Mouse (Mus musculus) heart, embryonic 11.5 days (tissue): ENCODE data around the gene Zranb3. TPM values are rescaled to one million over a fixed set of nuclear protein-coding genes. Genes with fewer than 3 reads are reported as not detected.

Source experiments
- ATAC-seq: fragments of 200-750 bp; cut with Nextera tagmentation; replicated peaks from 2 replicates; pipeline ENCODE4 v1.8.0; 2017; ENCODE audit warnings: moderate library complexity; ENCODE audit not compliant: insufficient number of reproducible peaks, low FRiP score, low TSS enrichment
- H3K27ac ChIP-seq: fragments of 300-500 bp; sonication (generic); 2 replicates; pipeline ENCODE4 v1.5.1; 2014; ENCODE audit warnings: mild to moderate bottlenecking, low read depth, low read length
- H3K27me3 ChIP-seq: fragments of 300-500 bp; sonication (generic); 2 replicates; pipeline ENCODE4 v1.6.1; 2014; ENCODE audit warnings: mild to moderate bottlenecking, low read length, mixed read lengths; ENCODE audit not compliant: control insufficient read depth, insufficient read depth
- H3K36me3 ChIP-seq: fragments of 300-500 bp; sonication (generic); 2 replicates; pipeline ENCODE4 v1.6.1; 2014; ENCODE audit warnings: mild to moderate bottlenecking, low read length, moderate library complexity, mixed read lengths; ENCODE audit not compliant: control insufficient read depth, insufficient read depth
- H3K4me1 ChIP-seq: fragments of 300-500 bp; sonication (generic); 2 replicates; pipeline ENCODE4 v1.6.1; 2014; ENCODE audit warnings: low read length; ENCODE audit not compliant: control insufficient read depth, insufficient read depth
- H3K4me2 ChIP-seq: fragments of 300-500 bp; sonication (generic); 2 replicates; pipeline ENCODE4 v1.6.1; 2014; ENCODE audit warnings: mild to moderate bottlenecking, moderate library complexity
- H3K4me3 ChIP-seq: fragments of 300-500 bp; sonication (generic); 2 replicates; pipeline ENCODE4 v1.5.1; 2014; ENCODE audit warnings: low read depth, low read length
- H3K9ac ChIP-seq: fragments of 300-500 bp; sonication (generic); 2 replicates; pipeline ENCODE4 v1.6.1; 2014; ENCODE audit warnings: mild to moderate bottlenecking, low read depth, low read length, moderate library complexity
- H3K9me3 ChIP-seq: fragments of 300-500 bp; sonication (generic); replicated peaks from 2 replicates; pipeline ENCODE4 v1.6.1; 2016; ENCODE audit warnings: low read length; ENCODE audit not compliant: control insufficient read depth
- WGBS: fragments of 180-500 bp; shearing (Covaris S2); extraction: QIAGEN DNeasy Blood & Tissue Kit; methylation state at CpG from one replicate; pipeline ENCODE4 v1.1.7; 2014; ENCODE audit not compliant: insufficient replicate concordance; 5-methylcytosine and 5-hydroxymethylcytosine counted together
- polyA plus RNA-seq: library from polyadenylated mRNA; unstranded; fragments of >200 nt; fragmentation: Nextera tagmentation; extraction: Ambion mirVana; gene quantifications from 2 replicates; pipeline ENCODE4 v1.2.1, GENCODE M21; 2014

The Zranb3 gene
- polyA plus RNA-seq, 1 experiment from 2014 or later = 8.2 TPM

DNA sequence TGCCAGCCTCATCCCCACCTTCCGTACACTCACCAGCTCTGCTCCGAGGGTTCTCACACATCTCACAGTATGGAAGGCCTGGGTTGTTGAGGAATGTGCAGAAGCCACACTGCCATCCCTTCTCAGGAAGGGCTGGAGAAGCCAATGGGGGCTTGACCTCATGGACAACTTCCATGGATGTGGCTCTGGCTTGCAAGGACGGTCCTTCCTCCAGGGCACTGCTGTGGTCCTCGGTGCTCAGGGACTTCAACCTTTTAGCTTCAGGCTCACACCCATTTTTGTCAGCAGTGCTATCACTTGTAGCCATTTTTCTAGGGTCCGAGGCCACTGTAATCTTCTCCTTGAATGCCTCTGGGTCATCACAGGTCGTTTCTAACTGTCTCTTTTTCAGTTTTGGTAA lies 126.7 kb downstream of the Zranb3 start:
- no peak overlapping the region for H3K27ac ChIP-seq
- 0 out of 2 replicates have a peak, but pooled peaks cover 3% of the 10 kb centered on the region for H3K36me3 ChIP-seq
- WGBS = 80% methylated on average over 6 of the region's 6 CpGs
- no peak overlapping the region for H3K9ac ChIP-seq
- H3K4me3 ChIP-seq = no peak overlapping the region
- no peaks in the 10 kb centered on the region for H3K9me3 ChIP-seq
- H3K27me3 ChIP-seq = no peaks in the 10 kb centered on the region
- H3K4me1 ChIP-seq = no peaks in the 10 kb centered on the region
- no peak overlapping the region for H3K4me2 ChIP-seq
- ATAC-seq = no peak

DNA sequence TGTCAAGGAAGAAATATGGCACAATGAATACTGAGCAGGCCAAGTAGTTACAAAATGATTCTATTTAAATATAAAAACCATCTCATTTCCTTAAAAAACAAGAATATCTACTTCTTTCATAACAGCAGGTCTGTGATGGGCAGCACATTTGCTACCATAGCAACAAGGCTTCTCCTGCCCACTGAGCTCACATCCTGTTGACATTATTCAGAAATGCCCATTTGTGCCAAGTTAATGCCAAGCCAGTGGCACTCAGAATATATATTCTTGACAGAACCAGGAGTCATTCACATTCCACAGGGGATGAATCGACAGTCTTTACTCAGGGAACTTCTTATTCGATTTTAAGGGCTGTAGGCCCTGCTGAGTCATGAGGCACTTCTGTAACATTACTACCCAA lies 127.2 kb downstream of the Zranb3 start:
- no peak overlapping the region for H3K4me2 ChIP-seq
- H3K4me3 ChIP-seq = no peak overlapping the region
- H3K27ac ChIP-seq = no peak overlapping the region
- H3K9ac ChIP-seq = no peak overlapping the region
- no peak for ATAC-seq
- 80% methylated on average over 2 of the region's 2 CpGs for WGBS
- no peaks in the 10 kb centered on the region for H3K9me3 ChIP-seq
- 0 out of 2 replicates have a peak, but pooled peaks cover 3% of the 10 kb centered on the region for H3K36me3 ChIP-seq
- no peaks in the 10 kb centered on the region for H3K4me1 ChIP-seq
- H3K27me3 ChIP-seq = no peaks in the 10 kb centered on the region

DNA sequence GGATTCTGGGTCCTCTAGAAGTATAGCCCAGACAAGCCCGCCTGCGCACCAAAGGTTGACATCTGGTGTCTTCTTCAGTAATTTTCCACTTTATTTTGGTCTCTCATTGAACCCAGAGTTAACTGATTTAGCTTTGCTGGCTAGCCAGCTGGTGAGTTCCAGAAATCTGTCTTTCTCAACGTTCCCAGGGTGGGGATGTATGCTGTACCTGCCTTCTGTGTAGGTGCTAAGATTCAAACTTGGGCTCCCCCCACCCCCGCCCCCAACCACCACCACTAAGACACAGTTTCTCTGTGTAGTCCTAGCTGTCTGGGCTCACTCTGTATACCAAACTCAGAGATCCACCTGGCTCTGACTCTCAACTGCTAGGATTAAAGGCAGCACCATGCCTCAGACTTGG lies 128.8 kb downstream of the Zranb3 start:
- no peaks in the 10 kb centered on the region for H3K9me3 ChIP-seq
- H3K4me3 ChIP-seq = no peak overlapping the region
- H3K36me3 ChIP-seq = 0 out of 2 replicates have a peak, but pooled peaks cover 3% of the 10 kb centered on the region
- ATAC-seq = no peak
- WGBS = 89% methylated on average over 4 of the region's 4 CpGs
- no peak overlapping the region for H3K9ac ChIP-seq
- H3K27ac ChIP-seq = no peak overlapping the region
- no peaks in the 10 kb centered on the region for H3K4me1 ChIP-seq
- no peaks in the 10 kb centered on the region for H3K27me3 ChIP-seq
- H3K4me2 ChIP-seq = no peak overlapping the region

DNA sequence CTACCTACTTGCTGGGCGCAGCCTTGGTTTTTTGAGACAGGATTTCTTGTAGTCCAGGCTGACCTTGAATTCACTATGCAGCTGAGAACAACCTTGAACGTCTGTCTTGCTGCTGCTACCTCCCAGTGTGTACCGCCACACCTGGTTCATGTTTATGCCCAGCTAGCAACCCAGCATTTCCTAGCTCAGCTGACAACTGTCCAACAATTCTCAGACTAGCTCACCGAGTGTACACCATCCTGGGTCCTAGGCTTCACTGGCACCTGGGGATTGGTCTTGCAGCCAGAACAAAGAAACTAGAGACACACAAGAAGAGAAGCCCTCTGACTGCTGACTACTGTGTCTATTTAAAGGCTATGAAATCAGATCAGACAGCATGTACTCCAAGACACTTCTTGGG lies 132.0 kb downstream of the Zranb3 start:
- WGBS = 80% methylated on average over 4 of the region's 4 CpGs
- Histone ChIP-seq H3K4me3 (no peak overlapping the region), H3K27me3 (no peaks in the 10 kb centered on the region), H3K4me1 (no peaks in the 10 kb centered on the region), H3K9me3 (no peaks in the 10 kb centered on the region), H3K36me3 (no peaks in the 10 kb centered on the region), H3K27ac (no peak overlapping the region), H3K4me2 (no peak overlapping the region), H3K9ac (no peak overlapping the region)
- no peak for ATAC-seq

DNA sequence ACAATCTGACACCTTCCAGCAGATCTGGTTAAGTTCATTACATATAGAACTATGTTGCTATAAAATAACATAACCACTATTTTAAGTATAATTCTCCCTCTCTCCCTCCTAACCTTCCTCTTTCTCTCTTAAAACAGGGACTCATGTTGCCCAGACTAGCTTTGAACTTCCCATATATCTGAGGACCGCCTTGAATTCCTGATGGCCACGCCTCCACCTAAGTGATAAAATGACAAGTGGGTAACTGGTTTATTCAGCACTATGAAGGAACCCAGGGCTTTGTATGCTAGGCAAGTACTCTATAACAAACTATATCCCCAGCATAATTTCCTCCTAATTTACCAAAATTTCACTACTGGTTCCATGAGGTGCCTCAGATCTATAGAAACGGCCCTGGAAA lies 139.5 kb downstream of the Zranb3 start:
- H3K36me3 ChIP-seq = peaks cover 2% of the 10 kb centered on the region; the same call in 1 of the 2 replicates
- no peak for ATAC-seq
- H3K9me3 ChIP-seq = no peaks in the 10 kb centered on the region
- H3K4me3 ChIP-seq = no peak overlapping the region
- no peak overlapping the region for H3K27ac ChIP-seq
- no peaks in the 10 kb centered on the region for H3K27me3 ChIP-seq
- no peak overlapping the region for H3K4me2 ChIP-seq
- H3K4me1 ChIP-seq = peaks cover 12% of the 10 kb centered on the region
- WGBS = 79% methylated on average over 3 of the region's 3 CpGs
- no peak overlapping the region for H3K9ac ChIP-seq

DNA sequence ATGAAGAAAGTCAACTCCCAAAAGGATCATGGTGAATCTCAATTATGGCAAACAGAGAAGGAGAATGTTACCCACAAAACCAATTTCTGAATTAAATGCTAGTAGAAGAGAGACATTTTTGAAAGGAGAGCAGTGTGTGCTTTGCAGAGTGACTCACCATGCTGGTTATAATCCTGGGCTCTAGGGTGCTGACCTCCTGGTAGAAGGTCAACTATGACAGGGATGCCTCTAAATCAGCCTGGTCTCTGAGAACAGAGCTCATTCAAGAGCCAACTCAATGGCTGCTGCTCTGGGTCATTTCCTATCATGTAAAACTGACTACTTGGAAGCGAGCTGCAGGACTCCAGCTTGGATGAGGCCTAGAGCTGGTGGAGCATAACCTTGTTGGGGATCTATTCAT lies 141.7 kb downstream of the Zranb3 start:
- H3K4me1 ChIP-seq = peaks cover 12% of the 10 kb centered on the region
- no peak overlapping the region for H3K4me2 ChIP-seq
- H3K9me3 ChIP-seq = no peaks in the 10 kb centered on the region
- H3K27me3 ChIP-seq = no peaks in the 10 kb centered on the region
- peaks cover 2% of the 10 kb centered on the region; the same call in 1 of the 2 replicates for H3K36me3 ChIP-seq
- ATAC-seq = no peak
- no peak overlapping the region for H3K9ac ChIP-seq
- no peak overlapping the region for H3K4me3 ChIP-seq
- no peak overlapping the region for H3K27ac ChIP-seq
- 90% methylated on average over 1 of the region's 1 CpGs for WGBS

DNA sequence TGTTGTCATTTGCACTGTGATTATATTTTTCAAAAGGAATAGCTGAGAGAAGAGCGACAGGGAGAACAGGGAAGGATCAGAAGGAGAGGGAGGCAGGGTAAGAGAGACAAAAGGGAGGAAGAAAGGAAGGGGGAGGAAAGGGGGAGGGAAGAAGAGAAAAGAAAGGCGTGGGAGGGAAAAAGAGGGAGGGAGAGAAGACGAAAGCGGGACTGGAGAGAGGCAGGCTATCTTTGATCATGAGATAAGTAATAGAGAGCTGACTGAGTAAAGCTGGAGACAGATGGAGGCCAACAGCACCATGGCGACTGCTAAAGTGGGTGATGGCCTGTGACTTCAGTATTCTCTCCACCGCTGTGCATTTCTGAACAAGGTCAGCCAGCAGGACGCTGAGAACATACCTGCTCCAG lies 143.5 kb downstream of the Zranb3 start:
- Histone ChIP-seq H3K9me3 (no peaks in the 10 kb centered on the region), H3K4me1 (peaks cover 5% of the 10 kb centered on the region; the same call in 1 of the 2 replicates), H3K27me3 (no peaks in the 10 kb centered on the region), H3K4me2 (peak overlapping the region; percentile 4; the same call in 1 of the 2 replicates), H3K4me3 (no peak overlapping the region), H3K9ac (peak overlapping the region; percentile 28; the same call in 1 of the 2 replicates), H3K27ac (peak overlapping the region; percentile 38), H3K36me3 (peaks cover 2% of the 10 kb centered on the region; the same call in 1 of the 2 replicates)
- ATAC-seq = no peak
- 40% methylated on average over 7 of the region's 7 CpGs for WGBS

DNA sequence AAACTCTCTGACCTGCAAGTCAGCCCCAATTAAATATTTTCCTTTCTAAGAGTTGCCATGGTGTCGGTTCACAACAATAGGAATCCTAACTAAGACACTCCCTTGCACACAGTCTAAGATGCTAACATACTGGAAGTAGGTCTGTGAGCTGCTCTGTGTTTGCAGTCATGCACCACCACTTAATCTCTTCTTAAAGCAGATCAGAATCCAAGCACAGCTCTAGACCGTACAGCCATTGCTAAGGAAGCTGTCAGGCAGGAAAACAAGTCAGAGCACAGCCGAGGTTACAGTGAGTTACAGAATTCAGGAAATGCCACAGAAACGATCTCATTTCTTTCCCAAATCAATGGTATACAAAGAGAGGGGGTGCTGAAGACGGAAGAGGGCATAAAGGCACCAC lies 144.0 kb downstream of the Zranb3 start:
- Histone ChIP-seq H3K4me3 (no peak overlapping the region), H3K9ac (no peak overlapping the region), H3K4me1 (peaks cover 5% of the 10 kb centered on the region; the same call in 1 of the 2 replicates), H3K36me3 (peaks cover 2% of the 10 kb centered on the region; the same call in 1 of the 2 replicates), H3K27me3 (no peaks in the 10 kb centered on the region), H3K9me3 (no peaks in the 10 kb centered on the region), H3K27ac (peak overlapping the region; percentile 38), H3K4me2 (no peak overlapping the region)
- peak; percentile 55; the same call in 1 of the 2 replicates for ATAC-seq
- 46% methylated on average over 5 of the region's 5 CpGs for WGBS

DNA sequence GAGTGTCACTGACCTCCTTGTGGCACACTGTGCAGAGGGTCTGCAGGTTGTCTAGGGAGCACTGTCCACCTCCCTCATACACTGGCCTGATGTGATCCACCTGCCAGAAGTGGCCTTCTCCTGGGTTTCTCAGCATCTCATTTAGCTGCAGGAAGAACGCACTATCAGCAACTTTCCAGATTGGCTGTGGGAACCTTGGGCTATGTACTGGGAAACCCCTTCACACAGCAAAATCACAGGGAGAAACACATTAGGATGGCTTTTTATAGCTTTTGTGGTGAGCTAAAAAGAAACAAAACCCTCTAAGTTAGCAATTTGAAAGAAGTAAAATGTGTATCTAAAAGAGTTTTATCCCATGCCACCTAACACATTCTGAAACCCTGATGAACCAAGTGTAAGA lies 146.3 kb downstream of the Zranb3 start:
- no peak overlapping the region for H3K4me2 ChIP-seq
- peaks cover 5% of the 10 kb centered on the region; the same call in 1 of the 2 replicates for H3K4me1 ChIP-seq
- no peak overlapping the region for H3K9ac ChIP-seq
- no peaks in the 10 kb centered on the region for H3K27me3 ChIP-seq
- no peaks in the 10 kb centered on the region for H3K9me3 ChIP-seq
- H3K27ac ChIP-seq = no peak overlapping the region
- H3K36me3 ChIP-seq = peaks cover 2% of the 10 kb centered on the region; the same call in 1 of the 2 replicates
- ATAC-seq = no peak
- WGBS = 90% methylated on average over 1 of the region's 1 CpGs
- no peak overlapping the region for H3K4me3 ChIP-seq
